Mouse (Mus musculus): ENCODE data around the gene Hs6st3.

GRCm38 (mm10) chr14:119266334-119266733 is 128.2 kb downstream of the Hs6st3 start:
- TF ChIP-seq CTCF (IDR thresholded peaks at IDR 0.05; ENCODE audit: extremely low read depth, insufficient read depth, low read length): no peak
- no peak for TF ChIP-seq POLR2A (IDR thresholded peaks at IDR 0.05; ENCODE audit: extremely low read depth, insufficient read depth, low read length)

Measured in cortical plate, adult 2 months (tissue).